Mouse (Mus musculus): ENCODE results near the gene Rps2.

Rps2 gene

GRCm38 (mm10) chr17:24734513-24734912 is 16.6 kb downstream of the Rps2 start:
- peak; percentile 24 for DNase-seq

GRCm38 (mm10) chr17:24735446-24735845 is 17.5 kb downstream of the Rps2 start:
- no peak for DNase-seq

GRCm38 (mm10) chr17:24736330-24737051 is 18.6 kb downstream of the Rps2 start, which contains the start of gene Msrb1:
Gene Msrb1 (plus strand): TSS chr17:24736642.
- DNase-seq = peak; percentile 100

GRCm38 (mm10) chr17:24737135-24737810 is 19.4 kb downstream of the Rps2 start:
- DNase-seq = peak; percentile 50

- peak; percentile 24 for DNase-seq
These were observed 20.3 kb downstream of the Rps2 start for GRCm38 (mm10) chr17:24738238-24738637.

- no peak for DNase-seq
These were observed 22.0 kb downstream of the Rps2 start for GRCm38 (mm10) chr17:24739926-24740325.

GRCm38 (mm10) chr17:24742307-24742706 is 24.4 kb downstream of the Rps2 start:
- DNase-seq = peak; percentile 63

- DNase-seq = no peak
These were observed 26.0 kb downstream of the Rps2 start for GRCm38 (mm10) chr17:24743896-24744295.

GRCm38 (mm10) chr17:24744381-24744780 is 26.5 kb downstream of the Rps2 start:
- DNase-seq = no peak

- peak; percentile 95 for DNase-seq
These were observed 27.9 kb downstream of the Rps2 start for GRCm38 (mm10) chr17:24745526-24746497.

- no peak for DNase-seq
These were observed 29.1 kb downstream of the Rps2 start for GRCm38 (mm10) chr17:24746986-24747385.

- DNase-seq = no peak
These were observed 33.6 kb downstream of the Rps2 start for GRCm38 (mm10) chr17:24751528-24751927.

GRCm38 (mm10) chr17:24752415-24753394 is 34.8 kb downstream of the Rps2 start, which contains the start of gene Hs3st6:
Gene Hs3st6 (plus strand): TSS chr17:24752988.
- DNase-seq = no peak

- no peak for DNase-seq
These were observed 39.5 kb downstream of the Rps2 start for GRCm38 (mm10) chr17:24757394-24757793.

GRCm38 (mm10) chr17:24761121-24761520 is 43.2 kb downstream of the Rps2 start:
- DNase-seq = no peak

- no peak for DNase-seq
These were observed 47.3 kb downstream of the Rps2 start for GRCm38 (mm10) chr17:24765016-24765905.

- DNase-seq = no peak
These were observed 48.5 kb downstream of the Rps2 start for GRCm38 (mm10) chr17:24766266-24766875.

- no peak for DNase-seq
These were observed 51.2 kb downstream of the Rps2 start for GRCm38 (mm10) chr17:24769146-24769545.

Data from lung, postnatal 36 days (tissue).